Mouse (Mus musculus) embryonic facial prominence, embryonic 15.5 days (tissue): ENCODE data around the gene Arsg. TPM values are rescaled to one million over a fixed set of nuclear protein-coding genes. Genes with fewer than 3 reads are reported as not detected.
"Not testable (repeated sequence)": the region's sequence is repeated elsewhere in the genome, so short reads cannot be mapped to it uniquely, and the experiment has no call there.

ENCODE experiments used
- ATAC-seq: fragments of 200-750 bp; cut with Nextera tagmentation; 2 replicates; pipeline ENCODE4 v1.8.0; 2017; ENCODE audit warnings: low read depth, moderate TSS enrichment; ENCODE audit not compliant: insufficient number of reproducible peaks, low FRiP score, low TSS enrichment
- H3K27ac ChIP-seq: fragments of 300-500 bp; sonication (generic); replicated peaks from 2 replicates; pipeline ENCODE4 v1.5.1; 2015; ENCODE audit warnings: mild to moderate bottlenecking, inconsistent platforms
- H3K27me3 ChIP-seq: fragments of 300-500 bp; sonication (generic); 2 replicates; pipeline ENCODE4 v1.6.1; 2015; ENCODE audit warnings: inconsistent platforms
- H3K36me3 ChIP-seq: fragments of 300-500 bp; sonication (generic); 2 replicates; pipeline ENCODE4 v1.6.1; 2015; ENCODE audit warnings: mild to moderate bottlenecking, inconsistent platforms
- H3K4me1 ChIP-seq: fragments of 300-500 bp; sonication (generic); 2 replicates; pipeline ENCODE4 v1.6.1; 2015; ENCODE audit warnings: inconsistent platforms
- H3K4me2 ChIP-seq: fragments of 300-500 bp; sonication (generic); replicated peaks from 2 replicates; pipeline ENCODE4 v1.6.1; 2015; ENCODE audit warnings: mild to moderate bottlenecking, inconsistent platforms
- H3K4me3 ChIP-seq: fragments of 300-500 bp; sonication (generic); replicated peaks from 2 replicates; pipeline ENCODE4 v1.5.1; 2015; ENCODE audit warnings: mild to moderate bottlenecking, inconsistent platforms
- H3K9ac ChIP-seq: fragments of 300-500 bp; sonication (generic); 2 replicates; pipeline ENCODE4 v1.6.1; 2015; ENCODE audit warnings: inconsistent platforms
- H3K9me3 ChIP-seq: fragments of 300-500 bp; sonication (generic); replicated peaks from 2 replicates; pipeline ENCODE4 v1.6.1; 2016; ENCODE audit warnings: inconsistent platforms
- WGBS: fragments of 180-500 bp; shearing (Covaris S2); methylation state at CpG from one replicate; pipeline ENCODE4 v1.1.7; 2015; 5-methylcytosine and 5-hydroxymethylcytosine counted together
- polyA plus RNA-seq: library from polyadenylated mRNA; unstranded; fragments of >200 nt; fragmentation: Nextera tagmentation; extraction: Ambion mirVana; gene quantifications from 2 replicates; pipeline ENCODE4 v1.2.1, GENCODE M21; 2015

Gene Arsg
- polyA plus RNA-seq, 1 experiment from 2014 or later, result 4.3 TPM

GRCm38 (mm10) chr11:109611303-109612149 is 138.4 kb downstream of the Arsg start, which contains the start of gene Wipi1:
TSS of gene Wipi1 (minus strand) at chr11:109611967.
- Histone ChIP-seq H3K36me3 (no peaks in the 10 kb centered on the region), H3K4me3 (peak within 1 kb of the TSS; percentile 74), H3K4me2 (peak within 1 kb of the TSS; percentile 68), H3K4me1 (peaks cover 28% of the 10 kb centered on the region), H3K27ac (peak within 1 kb of the TSS; percentile 79), H3K9me3 (no peaks in the 10 kb centered on the region), H3K9ac (peak within 1 kb of the TSS; percentile 73), H3K27me3 (no peaks in the 10 kb centered on the region)
- WGBS, result under 1% methylated on average over 58 of the region's 58 CpGs
- ATAC-seq, result peak; percentile 97

- H3K4me2 ChIP-seq, result no peak overlapping the region
- no peak overlapping the region for H3K9ac ChIP-seq
- 62% methylated on average over 7 of the region's 7 CpGs for WGBS
- no peak overlapping the region for H3K4me3 ChIP-seq
- H3K27ac ChIP-seq, result no peak overlapping the region
- ATAC-seq, result no peak
- no peaks in the 10 kb centered on the region for H3K36me3 ChIP-seq
- no peaks in the 10 kb centered on the region for H3K27me3 ChIP-seq
- peaks cover 32% of the 10 kb centered on the region for H3K4me1 ChIP-seq
- no peaks in the 10 kb centered on the region for H3K9me3 ChIP-seq
Measured at GRCm38 (mm10) chr11:109612871-109613529, 139.8 kb downstream of the Arsg start.

GRCm38 (mm10) chr11:109615286-109615685 is 142.1 kb downstream of the Arsg start:
- Histone ChIP-seq H3K9me3 (no peaks in the 10 kb centered on the region), H3K9ac (no peak overlapping the region), H3K4me3 (no peak overlapping the region), H3K27ac (no peak overlapping the region), H3K36me3 (no peaks in the 10 kb centered on the region), H3K4me2 (no peak overlapping the region), H3K4me1 (peaks cover 19% of the 10 kb centered on the region), H3K27me3 (no peaks in the 10 kb centered on the region)
- ATAC-seq, result no peak
- 47% methylated on average over 9 of the region's 9 CpGs for WGBS

GRCm38 (mm10) chr11:109616352-109616751 is 143.2 kb downstream of the Arsg start:
- no peak for ATAC-seq
- peaks cover 13% of the 10 kb centered on the region; the same call in 1 of the 2 replicates for H3K4me1 ChIP-seq
- H3K9ac ChIP-seq, result no peak overlapping the region
- no peaks in the 10 kb centered on the region for H3K9me3 ChIP-seq
- H3K27ac ChIP-seq, result no peak overlapping the region; the same call in 1 of the 2 replicates
- H3K36me3 ChIP-seq, result no peaks in the 10 kb centered on the region
- no peaks in the 10 kb centered on the region for H3K27me3 ChIP-seq
- H3K4me3 ChIP-seq, result no peak overlapping the region
- WGBS, result 39% methylated on average over 4 of the region's 4 CpGs
- H3K4me2 ChIP-seq, result no peak overlapping the region

- Histone ChIP-seq H3K9ac (no peak overlapping the region), H3K36me3 (no peaks in the 10 kb centered on the region), H3K9me3 (no peaks in the 10 kb centered on the region), H3K4me1 (peaks cover 12% of the 10 kb centered on the region; the same call in 1 of the 2 replicates), H3K27ac (no peak overlapping the region; the same call in 1 of the 2 replicates), H3K27me3 (no peaks in the 10 kb centered on the region), H3K4me3 (no peak overlapping the region), H3K4me2 (no peak overlapping the region)
- WGBS, result 52% methylated on average over 4 of the region's 4 CpGs
- ATAC-seq, result no peak
Measured at GRCm38 (mm10) chr11:109616766-109617165, 143.6 kb downstream of the Arsg start.

- not testable (repeated sequence) for H3K9me3 ChIP-seq, H3K4me3 ChIP-seq, ATAC-seq, H3K9ac ChIP-seq, H3K4me2 ChIP-seq, H3K27me3 ChIP-seq, H3K36me3 ChIP-seq, H3K27ac ChIP-seq
- 36% methylated on average over 8 of the region's 8 CpGs for WGBS
- peaks cover 12% of the 10 kb centered on the region for H3K4me1 ChIP-seq
Measured at GRCm38 (mm10) chr11:109619055-109619454, 145.9 kb downstream of the Arsg start.

- WGBS, result 66% methylated on average over 6 of the region's 6 CpGs
Measured at GRCm38 (mm10) chr11:109620356-109620755, 147.2 kb downstream of the Arsg start.

GRCm38 (mm10) chr11:109621183-109621582 is 148.0 kb downstream of the Arsg start:
- no peak for ATAC-seq
- H3K4me2 ChIP-seq, result no peak overlapping the region
- peaks cover 12% of the 10 kb centered on the region for H3K4me1 ChIP-seq
- no peaks in the 10 kb centered on the region for H3K36me3 ChIP-seq
- H3K27ac ChIP-seq, result no peak overlapping the region
- no peak overlapping the region for H3K9ac ChIP-seq
- H3K4me3 ChIP-seq, result no peak overlapping the region
- no peaks in the 10 kb centered on the region for H3K27me3 ChIP-seq
- no peaks in the 10 kb centered on the region for H3K9me3 ChIP-seq
- 12% methylated on average over 2 of the region's 2 CpGs for WGBS

More at GRCm38 (mm10) chr11:109620356-109620755, 147.2 kb downstream of the Arsg start:
- peaks cover 12% of the 10 kb centered on the region for H3K4me1 ChIP-seq
- no peak for ATAC-seq
- H3K36me3 ChIP-seq, result no peaks in the 10 kb centered on the region
- no peak overlapping the region for H3K4me2 ChIP-seq
- H3K9me3 ChIP-seq, result no peaks in the 10 kb centered on the region
- H3K27ac ChIP-seq, result no peak overlapping the region
- H3K27me3 ChIP-seq, result no peaks in the 10 kb centered on the region
- H3K9ac ChIP-seq, result no peak overlapping the region
- H3K4me3 ChIP-seq, result no peak overlapping the region

- Histone ChIP-seq H3K27ac (no peak overlapping the region; the same call in 1 of the 2 replicates), H3K9me3 (no peaks in the 10 kb centered on the region), H3K9ac (no peak overlapping the region), H3K4me2 (peak overlapping the region; percentile 40), H3K36me3 (no peaks in the 10 kb centered on the region), H3K27me3 (no peaks in the 10 kb centered on the region), H3K4me1 (peaks cover 7% of the 10 kb centered on the region), H3K4me3 (no peak overlapping the region)
- 18% methylated on average over 15 of the region's 15 CpGs for WGBS
- ATAC-seq, result peak; percentile 57; the same call in 1 of the 2 replicates
Measured at GRCm38 (mm10) chr11:109622518-109623037, 149.4 kb downstream of the Arsg start.
